Mouse (Mus musculus): ENCODE measurements around the gene Faah. TPM values are rescaled to one million over a fixed set of nuclear protein-coding genes. Genes with fewer than 3 reads are reported as not detected.
A peak's percentile ranks its signal among the peaks of the same experiment; 100 is the strongest.

Faah gene
- polyA plus RNA-seq, 1 experiment from 2014 or later = 1.4 TPM

- peak; percentile 75 for DNase-seq (ENCODE audit: low spot score)
- Histone ChIP-seq H3K27ac (replicated peaks; ENCODE audit: low read depth, low read length) (no peak within 1 kb of the TSS), H3K36me3 (replicated peaks; ENCODE audit: control insufficient read depth, insufficient read depth, low read depth, low read length) (no peaks in the 10 kb centered on the region), H3K9me3 (replicated peaks; ENCODE audit: control insufficient read depth, low read length) (no peaks in the 10 kb centered on the region), H3K9ac (replicated peaks; ENCODE audit: low read length) (peak within 1 kb of the TSS; percentile 28; the same call in 1 of the 2 replicates), H3K27me3 (ENCODE audit: control insufficient read depth, insufficient read depth, low read length) (peaks cover 91% of the 10 kb centered on the region), H3K4me2 (ENCODE audit: low read depth, low read length) (peak within 1 kb of the TSS; percentile 78), H3K4me1 (ENCODE audit: control insufficient read depth, insufficient read depth, low read length) (peaks cover 5% of the 10 kb centered on the region; the same call in 1 of the 2 replicates), H3K4me3 (ENCODE audit: low read depth, low read length) (peak within 1 kb of the TSS; percentile 34)
- peak; percentile 59 for ATAC-seq (replicated peaks; ENCODE audit: insufficient number of reproducible peaks, low FRiP score, low TSS enrichment, low read depth)
- WGBS = under 1% methylated on average over 71 of the region's 71 CpGs
These were observed 78.2 kb downstream of the Faah start, which contains the start of gene Dmbx1 for GRCm38 (mm10) chr4:115939295-115940102. Gene Dmbx1, minus strand, starts transcription at chr4:115939926.

GRCm38 (mm10) chr4:115938276-115939160, 79.2 kb downstream of the Faah start:
- no peaks in the 10 kb centered on the region for H3K36me3 ChIP-seq (replicated peaks; ENCODE audit: control insufficient read depth, insufficient read depth, low read depth, low read length)
- no peak for ATAC-seq (replicated peaks; ENCODE audit: insufficient number of reproducible peaks, low FRiP score, low TSS enrichment, low read depth)
- peaks cover 5% of the 10 kb centered on the region; the same call in 1 of the 2 replicates for H3K4me1 ChIP-seq (ENCODE audit: control insufficient read depth, insufficient read depth, low read length)
- H3K9ac ChIP-seq (replicated peaks; ENCODE audit: low read length) = peak overlapping the region; percentile 28; the same call in 1 of the 2 replicates
- H3K4me3 ChIP-seq (ENCODE audit: low read depth, low read length) = peak overlapping the region; percentile 34
- 1% methylated on average over 37 of the region's 37 CpGs for WGBS
- H3K27me3 ChIP-seq (ENCODE audit: control insufficient read depth, insufficient read depth, low read length) = peaks cover 91% of the 10 kb centered on the region
- DNase-seq (ENCODE audit: low spot score) = peak; percentile 54
- H3K27ac ChIP-seq (replicated peaks; ENCODE audit: low read depth, low read length) = no peak overlapping the region
- no peaks in the 10 kb centered on the region for H3K9me3 ChIP-seq (replicated peaks; ENCODE audit: control insufficient read depth, low read length)
- H3K4me2 ChIP-seq (ENCODE audit: low read depth, low read length) = peak overlapping the region; percentile 78

GRCm38 (mm10) chr4:115937061-115937976, 80.4 kb downstream of the Faah start:
- whole genome bisulfite sequencing = 1% methylated on average over 19 of the region's 19 CpGs
- Histone ChIP-seq H3K9me3 (replicated peaks; ENCODE audit: control insufficient read depth, low read length) (no peaks in the 10 kb centered on the region), H3K4me1 (ENCODE audit: control insufficient read depth, insufficient read depth, low read length) (peaks cover 5% of the 10 kb centered on the region; the same call in 1 of the 2 replicates), H3K4me2 (ENCODE audit: low read depth, low read length) (peak overlapping the region; percentile 29; the same call in 1 of the 2 replicates), H3K27ac (replicated peaks; ENCODE audit: low read depth, low read length) (no peak overlapping the region), H3K36me3 (replicated peaks; ENCODE audit: control insufficient read depth, insufficient read depth, low read depth, low read length) (no peaks in the 10 kb centered on the region), H3K9ac (replicated peaks; ENCODE audit: low read length) (no peak overlapping the region), H3K27me3 (ENCODE audit: control insufficient read depth, insufficient read depth, low read length) (peaks cover 91% of the 10 kb centered on the region), H3K4me3 (ENCODE audit: low read depth, low read length) (no peak overlapping the region; the same call in 1 of the 2 replicates)
- no peak for ATAC-seq (replicated peaks; ENCODE audit: insufficient number of reproducible peaks, low FRiP score, low TSS enrichment, low read depth)
- DNase-seq (ENCODE audit: low spot score) = peak; percentile 19

- no peaks in the 10 kb centered on the region for H3K9me3 ChIP-seq (replicated peaks; ENCODE audit: control insufficient read depth, low read length)
- no peak overlapping the region for H3K27ac ChIP-seq (replicated peaks; ENCODE audit: low read depth, low read length)
- no peak for DNase-seq (ENCODE audit: low spot score)
- H3K4me3 ChIP-seq (ENCODE audit: low read depth, low read length) = no peak overlapping the region; the same call in 1 of the 2 replicates
- no peak for ATAC-seq (replicated peaks; ENCODE audit: insufficient number of reproducible peaks, low FRiP score, low TSS enrichment, low read depth)
- peak overlapping the region; percentile 29 for H3K4me2 ChIP-seq (ENCODE audit: low read depth, low read length)
- H3K9ac ChIP-seq (replicated peaks; ENCODE audit: low read length) = no peak overlapping the region
- H3K27me3 ChIP-seq (ENCODE audit: control insufficient read depth, insufficient read depth, low read length) = peaks cover 91% of the 10 kb centered on the region
- H3K36me3 ChIP-seq (replicated peaks; ENCODE audit: control insufficient read depth, insufficient read depth, low read depth, low read length) = no peaks in the 10 kb centered on the region
- under 1% methylated on average over 20 of the region's 20 CpGs for WGBS
- H3K4me1 ChIP-seq (ENCODE audit: control insufficient read depth, insufficient read depth, low read length) = peaks cover 5% of the 10 kb centered on the region; the same call in 1 of the 2 replicates
These were observed 81.1 kb downstream of the Faah start for GRCm38 (mm10) chr4:115936646-115937045.

DNA sequence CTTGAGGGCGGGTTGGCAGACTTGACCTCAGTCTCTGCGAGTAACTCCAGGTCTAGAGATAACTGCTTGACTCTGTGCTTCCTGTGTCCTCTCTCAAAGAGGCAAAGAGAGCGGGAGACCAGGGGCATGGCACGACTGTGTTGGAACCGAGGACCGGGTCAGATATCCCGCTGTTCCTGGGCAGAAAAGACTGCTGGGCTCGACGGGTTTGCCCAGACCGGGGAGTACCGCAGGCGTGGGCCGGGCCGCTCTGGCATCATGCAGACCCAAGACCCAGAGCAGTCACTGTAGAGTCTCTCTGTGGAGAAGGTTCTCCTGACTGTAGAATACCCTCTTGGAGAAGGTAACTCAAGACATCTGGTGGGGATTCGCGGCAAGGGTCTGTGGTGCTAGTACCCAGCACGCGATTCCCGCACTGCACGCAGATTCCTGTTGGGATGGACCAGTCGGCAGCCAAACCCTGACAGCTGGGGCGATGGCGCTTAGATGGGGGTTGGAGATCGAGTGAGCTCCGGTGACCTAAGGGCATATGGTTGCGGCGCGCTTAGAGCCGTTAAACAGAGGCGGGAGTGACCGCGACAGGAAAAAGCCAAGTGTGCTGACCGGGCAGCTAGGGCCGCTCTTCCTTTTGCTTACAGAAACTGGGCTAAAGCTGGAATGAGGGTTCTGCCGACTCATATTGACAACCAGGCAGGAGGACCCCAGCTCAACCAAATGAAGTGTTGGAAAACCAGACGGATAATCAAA, 81.7 kb downstream of the Faah start:
- no peaks in the 10 kb centered on the region for H3K36me3 ChIP-seq (replicated peaks; ENCODE audit: control insufficient read depth, insufficient read depth, low read depth, low read length)
- peaks cover 87% of the 10 kb centered on the region for H3K27me3 ChIP-seq (ENCODE audit: control insufficient read depth, insufficient read depth, low read length)
- H3K27ac ChIP-seq (replicated peaks; ENCODE audit: low read depth, low read length) = no peak overlapping the region
- peaks cover 5% of the 10 kb centered on the region; the same call in 1 of the 2 replicates for H3K4me1 ChIP-seq (ENCODE audit: control insufficient read depth, insufficient read depth, low read length)
- peak; percentile 28 for DNase-seq (ENCODE audit: low spot score)
- no peak overlapping the region for H3K4me2 ChIP-seq (ENCODE audit: low read depth, low read length)
- no peak overlapping the region for H3K4me3 ChIP-seq (ENCODE audit: low read depth, low read length)
- no peak overlapping the region for H3K9ac ChIP-seq (replicated peaks; ENCODE audit: low read length)
- no peak for ATAC-seq (replicated peaks; ENCODE audit: insufficient number of reproducible peaks, low FRiP score, low TSS enrichment, low read depth)
- WGBS = under 1% methylated on average over 36 of the region's 36 CpGs
- no peaks in the 10 kb centered on the region for H3K9me3 ChIP-seq (replicated peaks; ENCODE audit: control insufficient read depth, low read length)

GRCm38 (mm10) chr4:115931556-115932088, 86.1 kb downstream of the Faah start:
- H3K4me1 ChIP-seq (ENCODE audit: control insufficient read depth, insufficient read depth, low read length) = no peaks in the 10 kb centered on the region
- H3K36me3 ChIP-seq (replicated peaks; ENCODE audit: control insufficient read depth, insufficient read depth, low read depth, low read length) = no peaks in the 10 kb centered on the region
- ATAC-seq (replicated peaks; ENCODE audit: insufficient number of reproducible peaks, low FRiP score, low TSS enrichment, low read depth) = no peak
- no peak overlapping the region for H3K4me3 ChIP-seq (ENCODE audit: low read depth, low read length)
- no peak overlapping the region for H3K4me2 ChIP-seq (ENCODE audit: low read depth, low read length)
- H3K27me3 ChIP-seq (ENCODE audit: control insufficient read depth, insufficient read depth, low read length) = peaks cover 56% of the 10 kb centered on the region
- 60% methylated on average over 13 of the region's 13 CpGs for WGBS
- DNase-seq (ENCODE audit: low spot score) = no peak
- no peak overlapping the region for H3K9ac ChIP-seq (replicated peaks; ENCODE audit: low read length)
- no peak overlapping the region for H3K27ac ChIP-seq (replicated peaks; ENCODE audit: low read depth, low read length)
- no peaks in the 10 kb centered on the region for H3K9me3 ChIP-seq (replicated peaks; ENCODE audit: control insufficient read depth, low read length)
